Mouse (Mus musculus): Measurements from ENCODE around the gene Mllt6. TPM values are rescaled to one million over a fixed set of nuclear protein-coding genes. Genes with fewer than 3 reads are reported as not detected.

Gene Mllt6
- polyA plus RNA-seq (2015; fragmentation: Nextera tagmentation; extraction: Ambion mirVana): 1.3 TPM in 2 replicates

GRCm38 (mm10) chr11:97662893-97663527 lies at the start of gene Mllt6:
Mllt6 (plus strand) TSS chr11:97663414.

GRCm38 (mm10) chr11:97629576-97629975 lies 33.6 kb upstream of the Mllt6 start, which contains the start of gene Epop:
Epop (minus strand) TSS chr11:97629702.

GRCm38 (mm10) chr11:97685613-97686321 lies 22.6 kb downstream of the Mllt6 start, which contains the start of gene Cisd3:
Cisd3 (plus strand) TSS chr11:97685826.

GRCm38 (mm10) chr11:97700003-97700745 lies 37.0 kb downstream of the Mllt6 start, which contains the start of gene Pcgf2:
Pcgf2 (minus strand) TSS chr11:97700497.

GRCm38 (mm10) chr11:97703039-97703826 lies 40.0 kb downstream of the Mllt6 start, which contains the start of gene Psmb3:
Psmb3 (plus strand) TSS chr11:97703399.

Small RNA genes within 50 kb of the gene (microRNA-seq; reads per million reads assigned to microRNA genes)
- not detected for gene Gm24158 (ENCODE audit: borderline replicate concordance, insufficient number of aligned reads)
- not detected for gene Mir6927 (ENCODE audit: borderline replicate concordance, insufficient number of aligned reads)

Other genes starting within 250 kb of the Mllt6 start
- 5.2 and 8.4 TPM in 2 replicates for gene Arhgap23, start 247.9 kb upstream of the Mllt6 start, polyA plus RNA-seq (2015; fragmentation: Nextera tagmentation; extraction: Ambion mirVana)
- 0.44 and 0.60 TPM in 2 replicates for gene 4933428G20Rik, start 163.1 kb upstream of the Mllt6 start, polyA plus RNA-seq (2015; fragmentation: Nextera tagmentation; extraction: Ambion mirVana)
- 1.8 and 2.3 TPM in 2 replicates for gene Srcin1, start 87.2 kb upstream of the Mllt6 start, polyA plus RNA-seq (2015; fragmentation: Nextera tagmentation; extraction: Ambion mirVana)
- gene Epop, start 33.7 kb upstream of the Mllt6 start, polyA plus RNA-seq (2015; fragmentation: Nextera tagmentation; extraction: Ambion mirVana): 1.1 and 2.2 TPM in 2 replicates
- 53.6 and 65.4 TPM in 2 replicates for gene Cisd3, start 22.4 kb downstream of the Mllt6 start, polyA plus RNA-seq (2015; fragmentation: Nextera tagmentation; extraction: Ambion mirVana)
- 6.3 and 8.3 TPM in 2 replicates for gene Pcgf2, start 37.1 kb downstream of the Mllt6 start, polyA plus RNA-seq (2015; fragmentation: Nextera tagmentation; extraction: Ambion mirVana)
- gene Psmb3, start 40.0 kb downstream of the Mllt6 start, polyA plus RNA-seq (2015; fragmentation: Nextera tagmentation; extraction: Ambion mirVana): 662 and 856 TPM in 2 replicates
- 1.0 and 1.2 TPM in 2 replicates for gene Pip4k2b, start 81.3 kb downstream of the Mllt6 start, polyA plus RNA-seq (2015; fragmentation: Nextera tagmentation; extraction: Ambion mirVana)
- 11.5 and 17.0 TPM in 2 replicates for gene Cwc25, start 103.1 kb downstream of the Mllt6 start, polyA plus RNA-seq (2015; fragmentation: Nextera tagmentation; extraction: Ambion mirVana)
- gene 1700001P01Rik, start 112.5 kb downstream of the Mllt6 start, polyA plus RNA-seq (2015; fragmentation: Nextera tagmentation; extraction: Ambion mirVana): not detected in 2 replicates
- gene Rpl23, start 119.0 kb downstream of the Mllt6 start, polyA plus RNA-seq (2015; fragmentation: Nextera tagmentation; extraction: Ambion mirVana): 693 and 816 TPM in 2 replicates
- gene Lasp1, start 135.6 kb downstream of the Mllt6 start, polyA plus RNA-seq (2015; fragmentation: Nextera tagmentation; extraction: Ambion mirVana): 59.8 and 83.6 TPM in 2 replicates
- gene B230217C12Rik, start 177.4 kb downstream of the Mllt6 start, polyA plus RNA-seq (2015; fragmentation: Nextera tagmentation; extraction: Ambion mirVana): 6.8 and 7.8 TPM in 2 replicates
- 0.27 and 1.0 TPM in 2 replicates for gene Fbxo47, start 220.7 kb downstream of the Mllt6 start, polyA plus RNA-seq (2015; fragmentation: Nextera tagmentation; extraction: Ambion mirVana)